Mouse (Mus musculus): ENCODE results near the gene Lrrc66.

- TF ChIP-seq POLR2A (IDR thresholded peaks at IDR 0.05; ENCODE audit: extremely low read depth, insufficient read depth, low read length) (no peak), CTCF (IDR thresholded peaks at IDR 0.05; ENCODE audit: extremely low read depth, insufficient read depth, low read length) (no peak)
These were observed 55.6 kb downstream of the Lrrc66 start for GRCm38 (mm10) chr5:73576708-73577107.

All from cortical plate, adult 2 months (tissue).